Mouse (Mus musculus) testis, postnatal 14 days (tissue): ENCODE measurements at regions not wholly inside any gene's neighbourhood (a gene's known extent, or its start where the extent isn't known, plus 50 kb on each side); places are given as distances from the start of the nearest gene placed in this dataset.
"Not testable (repeated sequence)": the region's sequence is repeated elsewhere in the genome, so short reads cannot be mapped to it uniquely, and the experiment has no call there.

Experiments
- DNase-seq: peaks from one replicate; pipeline ENCODE4 v3.0.0; 2021; ENCODE audit warnings: low spot score

DNA sequence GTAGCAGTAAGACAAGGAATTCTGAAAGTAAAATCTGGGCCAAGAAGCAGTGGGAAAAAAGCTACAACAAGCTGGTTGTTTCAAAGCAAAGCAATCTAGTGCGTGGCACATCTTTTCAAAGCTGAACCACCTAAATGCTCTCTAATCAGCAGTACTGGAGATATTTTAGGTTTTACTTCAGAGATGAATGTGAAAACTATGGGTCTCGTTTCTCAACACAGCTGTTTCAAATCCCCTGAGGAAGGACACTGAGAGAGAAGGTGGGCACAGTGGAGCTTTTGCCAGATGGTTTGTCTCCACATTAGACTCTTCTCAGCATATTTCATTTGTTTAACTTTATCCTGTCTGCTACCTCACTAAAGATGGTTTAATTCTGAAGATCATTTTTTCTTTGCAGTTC is 183.8 kb upstream of the Gria3 start:
- DNase-seq, result peak; percentile 3

GRCm38 (mm10) chrX:41249739-41250138 is 150.9 kb upstream of the Gria3 start:
- not testable (repeated sequence) for DNase-seq

DNA sequence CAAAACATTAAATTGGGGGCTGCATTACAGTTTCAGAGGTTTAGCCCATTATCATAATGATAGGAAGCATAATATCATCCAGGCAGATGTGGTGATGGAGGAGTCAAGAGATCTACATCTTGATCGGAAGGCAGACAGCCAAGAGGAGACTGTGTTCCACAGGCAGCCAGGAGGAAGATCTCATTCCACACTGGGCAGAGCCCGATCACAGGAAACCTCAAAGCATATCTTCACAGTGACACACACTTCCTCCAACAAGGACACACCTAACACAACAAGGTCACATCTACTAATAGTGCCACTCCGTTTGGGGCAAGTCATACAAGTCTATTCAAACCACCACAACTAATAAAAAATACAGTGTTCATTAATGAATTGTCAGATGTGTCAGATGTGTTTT is 147.7 kb upstream of the Gria3 start:
- no peak for DNase-seq

DNA sequence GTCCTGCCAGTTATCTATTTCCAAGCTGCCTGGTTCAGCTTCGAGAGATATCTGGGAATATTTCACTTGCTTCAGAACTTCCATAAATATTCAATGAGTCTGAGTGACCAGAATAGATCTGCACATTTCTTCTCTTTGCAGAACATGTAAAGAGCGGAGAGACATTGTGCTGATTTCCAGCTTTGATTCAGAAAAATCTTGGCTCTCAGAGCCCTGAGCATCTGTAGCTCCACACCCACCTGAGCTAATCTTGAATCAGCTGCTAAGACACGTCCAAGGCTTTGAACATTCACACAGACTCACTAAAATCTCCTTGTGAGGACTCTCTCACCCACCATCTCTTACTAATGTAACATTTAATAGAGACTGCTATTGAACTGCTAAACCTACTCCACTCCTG is 146.0 kb upstream of the Gria3 start:
- no peak for DNase-seq

DNA sequence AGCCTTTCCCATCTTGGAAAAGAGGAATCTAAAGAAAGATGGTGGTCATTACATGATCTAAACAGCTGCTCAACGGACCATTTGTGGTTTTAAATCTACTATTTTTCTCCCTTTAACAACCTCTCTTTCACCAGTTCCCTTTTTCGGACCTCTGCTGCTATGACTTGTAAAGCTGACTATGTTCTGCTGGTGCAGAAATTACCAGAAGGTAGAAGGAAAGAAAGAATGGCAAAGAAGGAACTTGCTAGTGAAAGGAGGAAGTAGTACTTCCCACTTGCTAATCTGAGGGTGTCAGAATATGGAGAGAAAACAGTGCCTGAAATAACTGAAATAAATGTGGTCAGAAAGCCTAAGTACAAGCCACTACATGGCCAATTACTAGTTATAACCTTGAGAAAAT is 109.6 kb upstream of the Gria3 start:
- no peak for DNase-seq

- DNase-seq, result no peak
Observed at GRCm38 (mm10) chrX:41316493-41316892, 84.2 kb upstream of the Gria3 start.

GRCm38 (mm10) chrX:41317740-41318139 is 82.9 kb upstream of the Gria3 start:
- DNase-seq, result no peak

GRCm38 (mm10) chrX:41319896-41320295 is 80.8 kb upstream of the Gria3 start:
- no peak for DNase-seq
